Mouse (Mus musculus): ENCODE data around the gene 1700001K19Rik. TPM values are rescaled to one million over a fixed set of nuclear protein-coding genes. Genes with fewer than 3 reads are reported as not detected.

The 1700001K19Rik gene
- polyA plus RNA-seq, 1 experiment from 2014 or later: not detected

DNA sequence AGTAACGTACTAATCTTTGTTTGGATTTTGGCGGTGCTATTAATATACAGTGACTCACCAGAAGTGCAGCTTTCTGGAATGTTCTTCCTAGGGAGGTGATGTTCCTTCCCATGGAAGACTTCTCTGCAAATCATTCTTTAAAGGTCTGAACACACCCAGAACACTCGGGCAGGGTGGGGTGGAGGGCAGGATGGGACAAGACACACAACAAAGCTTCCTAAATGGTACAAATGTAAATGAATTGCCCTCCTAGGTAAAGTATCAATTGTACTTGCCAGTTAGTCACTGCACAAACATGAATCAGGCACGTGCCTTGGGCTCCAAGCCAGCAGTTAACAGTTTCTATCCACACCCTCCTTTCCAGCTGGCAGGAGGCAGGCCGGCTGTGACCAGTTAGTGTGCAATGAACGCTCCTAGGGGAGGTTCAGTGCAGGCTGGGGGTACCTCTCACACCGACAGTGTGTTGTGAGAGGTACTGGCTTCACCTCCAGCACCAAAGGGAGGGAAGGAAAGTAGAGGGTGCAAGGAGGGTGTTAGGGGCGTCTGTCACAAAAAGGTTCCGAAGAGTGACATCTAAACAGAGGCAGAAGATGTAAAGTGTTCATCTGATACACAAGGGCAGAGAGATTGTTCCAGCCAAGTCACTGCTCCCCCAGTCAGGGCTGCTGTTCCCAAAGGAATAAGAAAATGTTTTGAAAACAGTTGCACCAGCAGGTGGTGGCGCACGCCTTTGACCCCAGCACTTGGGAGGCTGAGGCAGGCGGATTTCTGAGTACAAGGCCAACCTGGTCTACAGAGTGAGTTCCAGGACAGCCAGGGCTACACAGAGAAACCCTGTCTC is 5.7 kb upstream of the 1700001K19Rik start:
- 73% methylated on average over 12 of the region's 12 CpGs for WGBS
- Histone ChIP-seq H3K4me3 (ENCODE audit: low read length) (no peak overlapping the region), H3K9me3 (ENCODE audit: control insufficient read depth, low read length) (no peaks in the 10 kb centered on the region), H3K27me3 (ENCODE audit: control insufficient read depth, insufficient read depth, low read length) (no peaks in the 10 kb centered on the region), H3K4me1 (ENCODE audit: control insufficient read depth, insufficient read depth, low read length) (no peaks in the 10 kb centered on the region), H3K4me2 (replicated peaks; ENCODE audit: low read depth, low read length) (no peak overlapping the region), H3K27ac (ENCODE audit: low read depth, low read length) (no peak overlapping the region), H3K36me3 (ENCODE audit: control insufficient read depth, insufficient read depth, low read length) (peaks cover 40% of the 10 kb centered on the region), H3K9ac (ENCODE audit: low read depth, low read length) (0 out of 2 replicates have a peak overlapping the region, but pooled peaks have one; percentile 18)
- no peak for ATAC-seq (ENCODE audit: low FRiP score, low TSS enrichment)

DNA sequence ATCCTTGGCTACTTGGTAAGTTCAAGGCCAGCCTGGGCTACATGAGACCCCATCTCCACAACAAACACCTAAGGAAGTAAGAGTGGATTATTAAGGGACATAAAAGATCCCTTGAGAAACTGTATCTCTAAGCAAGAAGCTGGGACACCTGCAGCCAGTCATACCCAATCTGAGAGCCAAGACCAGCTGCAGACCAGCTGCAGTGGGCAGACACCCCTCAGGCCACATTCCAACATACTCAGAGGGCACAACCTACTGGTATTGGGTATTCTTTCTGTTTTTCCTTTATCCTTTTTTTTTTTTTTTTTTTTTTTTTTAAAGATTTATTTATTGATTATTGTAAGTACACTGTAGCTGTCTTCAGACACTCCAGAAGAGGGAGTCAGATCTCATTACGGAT is 1.2 kb upstream of the 1700001K19Rik start:
- H3K27me3 ChIP-seq (ENCODE audit: control insufficient read depth, insufficient read depth, low read length): no peaks in the 10 kb centered on the region
- ATAC-seq (ENCODE audit: low FRiP score, low TSS enrichment): no peak
- no peaks in the 10 kb centered on the region for H3K9me3 ChIP-seq (ENCODE audit: control insufficient read depth, low read length)
- H3K27ac ChIP-seq (ENCODE audit: low read depth, low read length): no peak overlapping the region
- no peak overlapping the region for H3K4me3 ChIP-seq (ENCODE audit: low read length)
- H3K4me2 ChIP-seq (replicated peaks; ENCODE audit: low read depth, low read length): no peak overlapping the region
- H3K4me1 ChIP-seq (ENCODE audit: control insufficient read depth, insufficient read depth, low read length): no peaks in the 10 kb centered on the region
- peaks cover 7% of the 10 kb centered on the region; the same call in 1 of the 2 replicates for H3K36me3 ChIP-seq (ENCODE audit: control insufficient read depth, insufficient read depth, low read length)
- WGBS: no CpG with 5 or more reads among the region's 1 CpGs
- H3K9ac ChIP-seq (ENCODE audit: low read depth, low read length): no peak overlapping the region

DNA sequence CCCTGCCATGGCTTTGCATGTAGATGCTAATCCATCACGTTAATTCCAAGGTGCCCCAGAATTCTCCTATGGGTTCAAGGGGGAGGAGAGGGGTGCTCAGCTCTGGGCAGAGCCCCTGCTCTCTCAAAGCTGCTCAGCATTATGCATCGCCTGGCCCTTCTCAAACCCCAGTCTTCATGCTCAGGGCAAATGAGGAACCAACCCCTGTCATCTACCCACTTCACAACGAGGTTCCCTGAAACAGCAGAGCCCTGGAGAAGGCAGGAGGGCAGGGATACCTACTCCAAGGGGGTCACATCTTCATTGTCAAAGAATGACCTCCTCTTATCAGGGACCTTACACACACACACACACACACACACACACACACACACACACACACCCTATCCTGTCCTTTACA is 541 bp downstream of the 1700001K19Rik start:
- no peak for ATAC-seq (ENCODE audit: low FRiP score, low TSS enrichment)
- H3K36me3 ChIP-seq (ENCODE audit: control insufficient read depth, insufficient read depth, low read length): no peaks in the 10 kb centered on the region; the same call in 1 of the 2 replicates
- no peak overlapping the region for H3K27ac ChIP-seq (ENCODE audit: low read depth, low read length)

DNA sequence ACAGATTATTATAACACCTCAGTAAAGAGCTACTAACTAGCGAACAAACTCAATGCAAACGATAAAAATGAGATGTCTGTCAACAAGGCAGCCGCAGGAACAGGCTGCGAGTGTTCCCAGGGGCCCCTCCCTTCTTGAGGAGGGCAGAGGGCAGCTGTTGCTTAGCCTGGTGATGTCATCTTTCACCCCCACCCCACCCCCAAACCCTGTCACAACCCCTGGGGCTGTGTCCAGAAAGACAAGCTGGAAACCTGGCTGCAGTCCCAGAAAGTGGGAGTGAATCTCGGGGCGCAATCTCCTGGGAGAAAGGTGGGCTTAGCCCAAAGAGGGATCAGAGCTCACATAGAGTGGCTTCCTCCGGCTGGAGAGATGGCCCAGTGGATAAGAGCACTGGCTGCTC is 1.2 kb downstream of the 1700001K19Rik start:
- ATAC-seq (ENCODE audit: low FRiP score, low TSS enrichment): no peak
- Histone ChIP-seq H3K9me3 (ENCODE audit: control insufficient read depth, low read length) (no peaks in the 10 kb centered on the region), H3K27me3 (ENCODE audit: control insufficient read depth, insufficient read depth, low read length) (no peaks in the 10 kb centered on the region), H3K36me3 (ENCODE audit: control insufficient read depth, insufficient read depth, low read length) (no peaks in the 10 kb centered on the region; the same call in 1 of the 2 replicates), H3K27ac (ENCODE audit: low read depth, low read length) (no peak overlapping the region), H3K4me1 (ENCODE audit: control insufficient read depth, insufficient read depth, low read length) (no peaks in the 10 kb centered on the region), H3K4me3 (ENCODE audit: low read length) (no peak overlapping the region), H3K9ac (ENCODE audit: low read depth, low read length) (no peak overlapping the region), H3K4me2 (replicated peaks; ENCODE audit: low read depth, low read length) (no peak overlapping the region)
- WGBS: 48% methylated on average over 7 of the region's 7 CpGs

More for the DNA sequence above, 541 bp downstream of the 1700001K19Rik start:
- Histone ChIP-seq H3K9me3 (ENCODE audit: control insufficient read depth, low read length) (no peaks in the 10 kb centered on the region), H3K4me1 (ENCODE audit: control insufficient read depth, insufficient read depth, low read length) (no peaks in the 10 kb centered on the region), H3K4me3 (ENCODE audit: low read length) (no peak overlapping the region), H3K4me2 (replicated peaks; ENCODE audit: low read depth, low read length) (no peak overlapping the region), H3K27me3 (ENCODE audit: control insufficient read depth, insufficient read depth, low read length) (no peaks in the 10 kb centered on the region), H3K9ac (ENCODE audit: low read depth, low read length) (no peak overlapping the region)
- 80% methylated on average over 3 of the region's 3 CpGs for WGBS

DNA sequence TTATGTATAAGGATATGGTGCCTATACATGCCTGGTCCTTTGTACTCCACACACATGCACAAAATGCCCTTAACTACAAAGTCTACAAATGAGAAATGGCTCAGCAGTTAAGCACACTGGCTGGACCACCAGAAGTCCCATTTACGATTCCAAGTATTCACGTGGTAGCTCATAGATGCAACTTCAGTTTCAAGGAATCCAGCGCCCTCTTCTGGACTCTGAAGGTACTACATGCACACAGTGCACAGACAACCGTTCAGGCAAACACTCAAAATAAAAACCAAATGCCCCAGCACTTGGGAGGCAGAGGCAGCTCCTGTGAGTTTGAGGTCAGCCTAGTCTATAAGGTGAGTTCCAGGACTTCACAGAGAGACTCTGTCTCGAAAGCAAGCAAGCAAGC is 8.2 kb downstream of the 1700001K19Rik start:
- 55% methylated on average over 5 of the region's 5 CpGs for WGBS
- Histone ChIP-seq H3K4me1 (ENCODE audit: control insufficient read depth, insufficient read depth, low read length) (no peaks in the 10 kb centered on the region), H3K9ac (ENCODE audit: low read depth, low read length) (no peak overlapping the region), H3K27ac (ENCODE audit: low read depth, low read length) (no peak overlapping the region), H3K4me3 (ENCODE audit: low read length) (no peak overlapping the region), H3K36me3 (ENCODE audit: control insufficient read depth, insufficient read depth, low read length) (peaks cover 4% of the 10 kb centered on the region; the same call in 1 of the 2 replicates), H3K4me2 (replicated peaks; ENCODE audit: low read depth, low read length) (no peak overlapping the region), H3K27me3 (ENCODE audit: control insufficient read depth, insufficient read depth, low read length) (no peaks in the 10 kb centered on the region), H3K9me3 (ENCODE audit: control insufficient read depth, low read length) (no peaks in the 10 kb centered on the region)
- no peak for ATAC-seq (ENCODE audit: low FRiP score, low TSS enrichment)

DNA sequence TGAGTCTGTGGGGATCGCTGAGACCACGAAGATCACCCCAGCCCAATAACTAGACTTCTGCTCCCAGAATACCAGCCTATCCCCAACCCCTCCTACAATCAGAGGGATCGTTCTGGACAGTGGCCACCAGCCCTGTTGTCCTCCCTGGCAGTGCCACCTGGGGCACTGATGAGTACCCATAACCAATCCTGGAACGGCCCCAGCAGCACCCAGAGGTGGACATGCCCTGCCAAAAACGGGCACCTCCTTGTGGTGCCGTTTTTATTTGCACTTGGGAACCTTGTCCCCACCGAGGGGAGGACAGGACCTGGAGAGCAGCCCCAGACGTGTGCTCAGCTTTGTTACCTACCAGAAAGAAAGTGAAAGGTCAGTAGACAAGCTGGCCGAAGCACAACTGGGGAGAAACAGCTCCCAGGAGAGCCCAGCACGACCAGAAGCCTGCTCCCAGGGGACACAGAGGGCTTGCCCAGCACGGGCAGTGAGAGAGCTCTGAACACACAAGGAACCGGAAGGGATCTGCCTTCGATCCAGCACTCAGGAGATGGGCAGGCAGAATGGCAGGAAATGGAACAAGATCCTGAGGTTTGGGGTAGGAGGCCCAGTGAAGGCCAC is 14.8 kb downstream of the 1700001K19Rik start:
- no peak for ATAC-seq (ENCODE audit: low FRiP score, low TSS enrichment)
- Histone ChIP-seq H3K4me2 (replicated peaks; ENCODE audit: low read depth, low read length) (no peak overlapping the region), H3K27ac (ENCODE audit: low read depth, low read length) (no peak overlapping the region), H3K9me3 (ENCODE audit: control insufficient read depth, low read length) (no peaks in the 10 kb centered on the region), H3K36me3 (ENCODE audit: control insufficient read depth, insufficient read depth, low read length) (peaks cover 70% of the 10 kb centered on the region), H3K4me1 (ENCODE audit: control insufficient read depth, insufficient read depth, low read length) (no peaks in the 10 kb centered on the region), H3K9ac (ENCODE audit: low read depth, low read length) (no peak overlapping the region), H3K27me3 (ENCODE audit: control insufficient read depth, insufficient read depth, low read length) (no peaks in the 10 kb centered on the region), H3K4me3 (ENCODE audit: low read length) (no peak overlapping the region)
- 87% methylated on average over 13 of the region's 13 CpGs for WGBS

- WGBS: 94% methylated on average over 14 of the region's 14 CpGs
- Histone ChIP-seq H3K4me2 (replicated peaks; ENCODE audit: low read depth, low read length) (no peak overlapping the region), H3K9ac (ENCODE audit: low read depth, low read length) (no peak overlapping the region)
Observed at GRCm38 (mm10) chr12:110661746-110662145, 20.7 kb downstream of the 1700001K19Rik start.

DNA sequence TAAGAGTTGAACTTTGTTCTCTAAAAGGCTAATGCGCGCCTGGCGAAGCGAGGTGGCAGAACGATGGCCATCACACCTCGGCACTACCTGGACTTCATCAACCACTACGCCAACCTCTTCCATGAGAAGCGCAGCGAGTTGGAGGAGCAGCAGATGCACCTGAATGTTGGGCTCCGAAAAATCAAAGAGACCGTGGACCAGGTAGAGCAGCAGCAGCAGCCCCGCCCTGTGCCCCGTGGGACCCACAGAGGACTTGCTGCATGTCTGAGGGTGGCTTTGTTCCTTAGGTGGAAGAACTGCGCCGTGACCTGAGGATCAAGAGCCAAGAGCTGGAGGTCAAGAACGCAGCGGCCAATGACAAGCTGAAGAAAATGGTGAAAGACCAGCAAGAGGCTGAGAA is 31.0 kb downstream of the 1700001K19Rik start:
- 98% methylated on average over 17 of the region's 17 CpGs for WGBS
- Histone ChIP-seq H3K4me1 (ENCODE audit: control insufficient read depth, insufficient read depth, low read length) (no peaks in the 10 kb centered on the region), H3K4me3 (ENCODE audit: low read length) (no peak overlapping the region), H3K36me3 (ENCODE audit: control insufficient read depth, insufficient read depth, low read length) (peaks cover 95% of the 10 kb centered on the region), H3K27ac (ENCODE audit: low read depth, low read length) (no peak overlapping the region), H3K9ac (ENCODE audit: low read depth, low read length) (no peak overlapping the region), H3K4me2 (replicated peaks; ENCODE audit: low read depth, low read length) (no peak overlapping the region), H3K9me3 (ENCODE audit: control insufficient read depth, low read length) (no peaks in the 10 kb centered on the region), H3K27me3 (ENCODE audit: control insufficient read depth, insufficient read depth, low read length) (no peaks in the 10 kb centered on the region)
- ATAC-seq (ENCODE audit: low FRiP score, low TSS enrichment): no peak

More at GRCm38 (mm10) chr12:110661746-110662145, 20.7 kb downstream of the 1700001K19Rik start:
- no peaks in the 10 kb centered on the region for H3K9me3 ChIP-seq (ENCODE audit: control insufficient read depth, low read length)
- no peak for ATAC-seq (ENCODE audit: low FRiP score, low TSS enrichment)
- H3K27ac ChIP-seq (ENCODE audit: low read depth, low read length): no peak overlapping the region
- no peaks in the 10 kb centered on the region for H3K27me3 ChIP-seq (ENCODE audit: control insufficient read depth, insufficient read depth, low read length)
- H3K36me3 ChIP-seq (ENCODE audit: control insufficient read depth, insufficient read depth, low read length): peaks cover 99% of the 10 kb centered on the region
- H3K4me1 ChIP-seq (ENCODE audit: control insufficient read depth, insufficient read depth, low read length): no peaks in the 10 kb centered on the region
- H3K4me3 ChIP-seq (ENCODE audit: low read length): no peak overlapping the region

- no peak overlapping the region for H3K9ac ChIP-seq (ENCODE audit: low read depth, low read length)
- no peak overlapping the region for H3K4me3 ChIP-seq (ENCODE audit: low read length)
- no peaks in the 10 kb centered on the region for H3K4me1 ChIP-seq (ENCODE audit: control insufficient read depth, insufficient read depth, low read length)
- H3K4me2 ChIP-seq (replicated peaks; ENCODE audit: low read depth, low read length): no peak overlapping the region
- ATAC-seq (ENCODE audit: low FRiP score, low TSS enrichment): no peak
- no peaks in the 10 kb centered on the region for H3K9me3 ChIP-seq (ENCODE audit: control insufficient read depth, low read length)
- peaks cover 95% of the 10 kb centered on the region for H3K36me3 ChIP-seq (ENCODE audit: control insufficient read depth, insufficient read depth, low read length)
- 54% methylated on average over 8 of the region's 8 CpGs for WGBS
- no peak overlapping the region for H3K27ac ChIP-seq (ENCODE audit: low read depth, low read length)
- no peaks in the 10 kb centered on the region for H3K27me3 ChIP-seq (ENCODE audit: control insufficient read depth, insufficient read depth, low read length)
Observed at GRCm38 (mm10) chr12:110650241-110650641, 32.2 kb downstream of the 1700001K19Rik start.

Data from kidney, embryonic 14.5 days (tissue).